Mouse (Mus musculus) adrenal gland, postnatal 10 days (tissue): ENCODE measurements around the gene BC005624. TPM values are rescaled to one million over a fixed set of nuclear protein-coding genes. Genes with fewer than 3 reads are reported as not detected.

ENCODE experiments used
- DNase-seq: peaks from one replicate; pipeline ENCODE4 v3.0.0; 2021; ENCODE audit warnings: mixed read lengths
- total RNA-seq, 2 experiments: library from RNA; stranded (reverse); gene quantifications; 2 replicates each; pipeline ENCODE4 v1.2.3; 2021

Gene BC005624
- total RNA-seq, 2 experiments from 2014 or later = 26.4 to 30.1 TPM

- peak; percentile 59 for DNase-seq
Observed at GRCm38 (mm10) chr2:30928893-30929482, 53.0 kb downstream of the BC005624 start.

GRCm38 (mm10) chr2:30927844-30928628, 54.0 kb downstream of the BC005624 start:
- DNase-seq = peak; percentile 92

GRCm38 (mm10) chr2:30927151-30927781, 54.7 kb downstream of the BC005624 start:
- DNase-seq = peak; percentile 18

GRCm38 (mm10) chr2:30926381-30926780, 55.6 kb downstream of the BC005624 start:
- no peak for DNase-seq

GRCm38 (mm10) chr2:30925181-30925580, 56.8 kb downstream of the BC005624 start:
- peak; percentile 38 for DNase-seq

GRCm38 (mm10) chr2:30923099-30923498, 58.9 kb downstream of the BC005624 start:
- no peak for DNase-seq

Other genes starting within 250 kb of the BC005624 start
- gene 1700001O22Rik, start 178.5 kb downstream of the BC005624 start, total RNA-seq = 1 to 10 TPM in 1 of 2 experiments, under 1 TPM in 1; 0.96 to 1.2 TPM
- gene Ntmt1, start 174.4 kb downstream of the BC005624 start, total RNA-seq = 10 to 100 TPM; 33.4 to 34.9 TPM
- gene Asb6, start 151.9 kb downstream of the BC005624 start, total RNA-seq = 10 to 100 TPM; 17.2 to 19.6 TPM
- 1 to 10 TPM; 2.3 to 4.0 TPM for gene Prrx2, start 147.2 kb downstream of the BC005624 start, total RNA-seq
- 10 to 100 TPM in 1 of 2 experiments, 1 to 10 TPM in 1; 9.1 to 12.0 TPM for gene Ptges, start 52.3 kb downstream of the BC005624 start, total RNA-seq
- 10 to 100 TPM; 38.8 to 44.0 TPM for gene Tor1b, start 29.2 kb downstream of the BC005624 start, total RNA-seq
- 10 to 100 TPM; 32.5 to 35.7 TPM for gene Tor1a, start 14.3 kb downstream of the BC005624 start, total RNA-seq
- 10 to 100 TPM; 17.6 to 22.5 TPM for gene Usp20, start 78 bp upstream of the BC005624 start, total RNA-seq
- 10 to 100 TPM; 48.1 to 58.5 TPM for gene Fnbp1, start 159.8 kb upstream of the BC005624 start, total RNA-seq
- 10 to 100 TPM; 41.7 to 56.4 TPM for gene Gpr107, start 170.1 kb upstream of the BC005624 start, total RNA-seq